Mouse (Mus musculus) liver, embryonic 14.5 days (tissue): ENCODE results near the gene Prph2.

Experiments used
- CTCF ChIP-seq: IDR thresholded peaks from 2 replicates; pipeline ENCODE4 v1.5.1; 2016; ENCODE audit warnings: antibody characterized with exemption, low read depth, control low read depth
- EP300 ChIP-seq: IDR thresholded peaks from 2 replicates; pipeline ENCODE4 v1.6.1; 2016; ENCODE audit warnings: antibody characterized with exemption, low read depth

GRCm38 (mm10) chr17:46890116-46890815 is 20.0 kb upstream of the Prph2 start, which contains the start of gene Tbcc:
- no peak for TF ChIP-seq CTCF
- TF ChIP-seq EP300: no peak
